Mouse (Mus musculus) lung, embryonic 15.5 days (tissue): Measurements from ENCODE around the gene Dapk2. TPM values are rescaled to one million over a fixed set of nuclear protein-coding genes. Genes with fewer than 3 reads are reported as not detected.
A peak's percentile ranks its signal among the peaks of the same experiment; 100 is the strongest.

Source experiments
- ATAC-seq: fragments of 200-750 bp; cut with Nextera tagmentation; 2 replicates; pipeline ENCODE4 v1.8.0; 2017; ENCODE audit warnings: moderate number of reproducible peaks, borderline replicate concordance; ENCODE audit not compliant: low FRiP score, low TSS enrichment; ENCODE audit errors: extremely low read depth
- H3K27ac ChIP-seq: fragments of 300-500 bp; sonication (generic); 2 replicates; pipeline ENCODE4 v1.5.1; 2015; ENCODE audit warnings: moderate library complexity, mild to moderate bottlenecking, inconsistent platforms
- H3K27me3 ChIP-seq: fragments of 300-500 bp; sonication (generic); 2 replicates; pipeline ENCODE4 v1.6.1; 2015; ENCODE audit warnings: inconsistent platforms
- H3K36me3 ChIP-seq: fragments of 300-500 bp; sonication (generic); 2 replicates; pipeline ENCODE4 v1.6.1; 2015; ENCODE audit warnings: inconsistent platforms
- H3K4me1 ChIP-seq: fragments of 300-500 bp; sonication (generic); 2 replicates; pipeline ENCODE4 v1.6.1; 2015; ENCODE audit warnings: inconsistent platforms
- H3K4me2 ChIP-seq: fragments of 300-500 bp; sonication (generic); 2 replicates; pipeline ENCODE4 v1.6.1; 2015; ENCODE audit warnings: inconsistent platforms, mild to moderate bottlenecking, moderate library complexity
- H3K4me3 ChIP-seq: fragments of 300-500 bp; sonication (generic); 2 replicates; pipeline ENCODE4 v1.5.1; 2015; ENCODE audit warnings: mild to moderate bottlenecking, inconsistent platforms
- H3K9ac ChIP-seq: fragments of 300-500 bp; sonication (generic); 2 replicates; pipeline ENCODE4 v1.6.1; 2015; ENCODE audit warnings: inconsistent platforms
- H3K9me3 ChIP-seq: fragments of 300-500 bp; sonication (generic); 2 replicates; pipeline ENCODE4 v1.6.1; 2016; ENCODE audit warnings: inconsistent platforms
- WGBS: fragments of 180-500 bp; shearing (Covaris S2); methylation state at CpG from one replicate; pipeline ENCODE4 v1.1.7; 2015; 5-methylcytosine and 5-hydroxymethylcytosine counted together
- polyA plus RNA-seq: library from polyadenylated mRNA; unstranded; fragments of >200 nt; fragmentation: Nextera tagmentation; extraction: Ambion mirVana; gene quantifications from 2 replicates; pipeline ENCODE4 v1.2.1, GENCODE M21; 2015

Dapk2 gene
- polyA plus RNA-seq, 1 experiment from 2014 or later = 16.8 TPM

DNA sequence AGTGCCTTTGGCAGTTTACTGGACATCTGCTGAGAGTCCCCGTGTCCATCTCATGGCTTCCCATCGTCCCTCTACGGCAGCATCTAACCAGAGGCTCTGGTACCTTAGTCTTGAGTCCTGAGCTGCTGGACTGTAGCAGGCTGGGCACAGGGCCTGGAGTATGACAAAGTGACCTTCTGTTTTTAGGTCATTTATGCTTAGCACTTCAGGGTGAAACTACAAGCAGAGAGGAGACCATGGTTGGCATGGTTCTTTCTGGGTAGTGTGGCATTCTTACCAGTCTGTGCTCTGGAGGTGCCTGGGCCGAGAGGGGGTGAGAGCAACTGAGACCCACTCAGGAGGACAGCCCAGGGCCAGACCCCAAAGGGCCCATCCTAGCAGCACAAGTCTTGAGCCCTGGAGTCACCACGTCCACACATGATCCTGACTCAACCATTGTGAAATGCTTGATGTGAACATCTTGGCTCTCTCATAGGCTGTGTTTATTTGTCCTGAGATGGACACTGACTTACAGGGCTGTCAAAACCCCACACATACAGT, 15.4 kb downstream of the Dapk2 start:
- H3K9ac ChIP-seq = no peak overlapping the region
- H3K27me3 ChIP-seq = 0 out of 2 replicates have a peak, but pooled peaks cover 4% of the 10 kb centered on the region
- peaks cover 21% of the 10 kb centered on the region for H3K4me1 ChIP-seq
- H3K4me3 ChIP-seq = no peak overlapping the region
- WGBS = 89% methylated on average over 5 of the region's 5 CpGs
- ATAC-seq = no peak
- no peak overlapping the region for H3K27ac ChIP-seq
- H3K9me3 ChIP-seq = no peaks in the 10 kb centered on the region
- H3K36me3 ChIP-seq = no peaks in the 10 kb centered on the region
- H3K4me2 ChIP-seq = no peak overlapping the region

DNA sequence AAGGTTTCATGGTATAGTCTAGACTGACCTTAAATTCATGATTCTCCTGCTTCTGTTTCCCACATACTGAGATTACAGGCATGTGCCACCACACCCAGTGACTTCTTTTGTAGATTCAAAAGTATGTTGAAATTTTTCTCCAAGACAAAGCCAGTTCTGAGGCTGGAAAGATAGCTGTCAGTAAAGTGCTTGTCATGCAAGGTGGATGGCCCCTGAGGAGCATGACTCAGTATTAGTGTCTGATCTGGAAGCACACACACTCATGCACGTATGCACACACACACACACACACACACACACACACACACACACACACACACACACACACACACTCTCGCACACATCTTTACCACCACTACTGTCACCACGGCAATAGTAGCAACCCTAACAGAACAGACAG, 17.0 kb downstream of the Dapk2 start:
- H3K36me3 ChIP-seq = no peaks in the 10 kb centered on the region
- H3K27ac ChIP-seq = no peak overlapping the region
- no peak overlapping the region for H3K4me3 ChIP-seq
- no peak overlapping the region for H3K4me2 ChIP-seq
- no peak for ATAC-seq
- H3K4me1 ChIP-seq = peaks cover 25% of the 10 kb centered on the region
- no peak overlapping the region for H3K9ac ChIP-seq
- H3K9me3 ChIP-seq = no peaks in the 10 kb centered on the region
- 0 out of 2 replicates have a peak, but pooled peaks cover 4% of the 10 kb centered on the region for H3K27me3 ChIP-seq
- 79% methylated on average over 3 of the region's 3 CpGs for WGBS

DNA sequence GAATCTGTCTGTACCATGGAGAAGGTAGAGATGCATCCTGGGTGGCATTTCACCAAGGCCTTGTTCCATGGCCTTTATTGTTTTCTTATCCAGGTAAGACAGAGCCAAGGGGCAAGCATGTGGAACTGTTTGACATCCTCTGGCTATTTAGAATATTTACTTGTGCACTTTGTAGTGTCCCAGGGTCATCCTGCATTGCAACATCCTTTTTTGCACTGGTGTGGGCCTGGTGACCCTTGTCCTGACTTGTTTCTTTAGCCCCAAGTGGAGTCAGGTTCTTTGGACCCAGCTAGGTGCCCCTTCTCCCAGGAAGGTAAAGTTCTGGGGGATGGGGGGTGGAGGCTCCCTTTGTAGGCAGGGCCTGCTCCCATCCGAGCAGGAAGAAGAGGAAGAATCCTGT, 20.0 kb downstream of the Dapk2 start:
- peaks cover 28% of the 10 kb centered on the region for H3K4me1 ChIP-seq
- ATAC-seq = no peak
- H3K9me3 ChIP-seq = no peaks in the 10 kb centered on the region
- no peak overlapping the region for H3K4me2 ChIP-seq
- no peak overlapping the region for H3K9ac ChIP-seq
- WGBS = 53% methylated on average over 1 of the region's 1 CpGs
- H3K27me3 ChIP-seq = 0 out of 2 replicates have a peak, but pooled peaks cover 4% of the 10 kb centered on the region
- no peak overlapping the region for H3K4me3 ChIP-seq
- H3K27ac ChIP-seq = no peak overlapping the region
- no peaks in the 10 kb centered on the region for H3K36me3 ChIP-seq

DNA sequence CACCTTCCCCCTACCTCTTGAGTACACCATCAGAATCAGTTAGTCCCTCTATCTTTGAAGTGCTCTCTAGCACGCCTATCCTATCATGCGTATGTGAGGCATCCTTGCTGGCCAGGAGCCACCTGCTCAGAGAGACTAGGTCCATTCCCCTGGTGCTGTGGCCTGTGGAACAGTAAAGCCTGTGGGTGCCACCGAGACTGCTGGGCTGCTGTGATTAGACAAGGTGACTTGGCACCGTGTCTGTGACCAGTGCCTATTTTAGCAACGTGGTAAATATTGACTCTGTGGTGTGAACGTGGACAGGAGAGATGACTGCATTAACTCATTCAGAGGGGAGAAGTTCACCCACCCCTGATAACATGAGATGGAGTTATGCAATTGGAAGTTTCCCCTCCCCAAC, 21.8 kb downstream of the Dapk2 start:
- H3K9ac ChIP-seq = no peak overlapping the region
- H3K4me3 ChIP-seq = no peak overlapping the region
- no peaks in the 10 kb centered on the region for H3K27me3 ChIP-seq
- H3K36me3 ChIP-seq = no peaks in the 10 kb centered on the region
- no peaks in the 10 kb centered on the region for H3K9me3 ChIP-seq
- peaks cover 28% of the 10 kb centered on the region for H3K4me1 ChIP-seq
- H3K4me2 ChIP-seq = no peak overlapping the region
- 58% methylated on average over 6 of the region's 6 CpGs for WGBS
- no peak overlapping the region for H3K27ac ChIP-seq
- no peak for ATAC-seq

GRCm38 (mm10) chr9:66181126-66181825, 23.3 kb downstream of the Dapk2 start:
- ATAC-seq = peak; percentile 91
- peak overlapping the region; percentile 8; the same call in 1 of the 2 replicates for H3K27ac ChIP-seq

GRCm38 (mm10) chr9:66181826-66182678, 24.0 kb downstream of the Dapk2 start:
- Histone ChIP-seq H3K27ac (no peak overlapping the region), H3K36me3 (no peaks in the 10 kb centered on the region), H3K4me2 (no peak overlapping the region), H3K27me3 (no peaks in the 10 kb centered on the region), H3K4me1 (peaks cover 28% of the 10 kb centered on the region), H3K4me3 (no peak overlapping the region), H3K9me3 (no peaks in the 10 kb centered on the region), H3K9ac (no peak overlapping the region)
- peak; percentile 21; the same call in 1 of the 2 replicates for ATAC-seq
- WGBS = 34% methylated on average over 11 of the region's 11 CpGs

More at GRCm38 (mm10) chr9:66181126-66181825, 23.3 kb downstream of the Dapk2 start:
- WGBS = 59% methylated on average over 4 of the region's 4 CpGs
- H3K9ac ChIP-seq = no peak overlapping the region
- no peak overlapping the region for H3K4me3 ChIP-seq
- no peaks in the 10 kb centered on the region for H3K27me3 ChIP-seq
- H3K9me3 ChIP-seq = no peaks in the 10 kb centered on the region
- no peak overlapping the region for H3K4me2 ChIP-seq
- no peaks in the 10 kb centered on the region for H3K36me3 ChIP-seq
- H3K4me1 ChIP-seq = peaks cover 28% of the 10 kb centered on the region

DNA sequence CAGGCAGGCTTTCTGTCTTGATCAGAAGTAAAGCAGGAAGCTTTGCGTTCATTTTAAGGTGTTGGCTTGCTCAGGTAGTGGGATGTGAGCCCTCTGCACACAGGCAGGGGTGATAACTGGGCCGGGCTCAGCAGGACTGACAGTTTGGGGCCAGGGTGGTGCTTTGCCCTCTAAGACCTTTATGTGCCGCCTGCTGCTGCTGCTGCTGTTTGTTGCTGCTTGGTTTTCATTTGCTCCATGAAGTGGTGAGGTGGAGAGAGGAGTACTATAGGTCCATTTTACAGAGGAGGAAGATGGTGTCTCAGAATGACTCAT, 24.6 kb downstream of the Dapk2 start:
- ATAC-seq = no peak
- Histone ChIP-seq H3K9ac (no peak overlapping the region), H3K27me3 (no peaks in the 10 kb centered on the region), H3K36me3 (no peaks in the 10 kb centered on the region), H3K4me3 (no peak overlapping the region), H3K4me2 (no peak overlapping the region), H3K9me3 (no peaks in the 10 kb centered on the region), H3K4me1 (peaks cover 28% of the 10 kb centered on the region), H3K27ac (no peak overlapping the region)
- WGBS = 61% methylated on average over 3 of the region's 3 CpGs

- Histone ChIP-seq H3K36me3 (no peaks in the 10 kb centered on the region), H3K27me3 (no peaks in the 10 kb centered on the region), H3K4me1 (peaks cover 28% of the 10 kb centered on the region), H3K4me2 (no peak overlapping the region), H3K9ac (no peak overlapping the region), H3K9me3 (no peaks in the 10 kb centered on the region), H3K27ac (no peak overlapping the region), H3K4me3 (no peak overlapping the region)
- ATAC-seq = no peak
- 46% methylated on average over 3 of the region's 3 CpGs for WGBS
These were observed 25.0 kb downstream of the Dapk2 start for GRCm38 (mm10) chr9:66183023-66183422.

GRCm38 (mm10) chr9:66184572-66184971, 26.5 kb downstream of the Dapk2 start:
- ATAC-seq = no peak
- Histone ChIP-seq H3K27ac (no peak overlapping the region), H3K4me3 (no peak overlapping the region), H3K4me2 (no peak overlapping the region), H3K9ac (no peak overlapping the region), H3K9me3 (no peaks in the 10 kb centered on the region), H3K4me1 (peaks cover 26% of the 10 kb centered on the region), H3K36me3 (no peaks in the 10 kb centered on the region), H3K27me3 (no peaks in the 10 kb centered on the region)
- WGBS = 70% methylated on average over 5 of the region's 5 CpGs

DNA sequence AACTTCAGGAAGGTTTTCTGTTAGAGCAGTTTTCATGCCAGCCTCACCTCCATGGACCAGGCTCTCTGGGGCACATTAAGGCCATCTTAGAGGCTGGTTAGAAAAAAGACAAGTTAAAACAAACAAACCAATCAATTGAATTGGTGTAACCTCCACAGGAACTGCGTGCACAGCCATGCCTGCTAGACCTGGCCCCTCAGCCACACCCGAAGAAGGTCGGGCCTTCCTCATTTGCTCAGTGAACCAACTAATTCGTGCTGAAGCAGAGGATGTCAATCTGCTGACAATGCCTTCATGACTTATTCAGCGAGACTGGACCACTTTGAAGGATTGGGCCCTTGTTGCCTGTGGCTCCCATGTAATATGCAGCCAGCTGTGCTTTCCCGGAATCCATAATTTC, 28.4 kb downstream of the Dapk2 start:
- no peaks in the 10 kb centered on the region for H3K27me3 ChIP-seq
- H3K27ac ChIP-seq = no peak overlapping the region
- 41% methylated on average over 6 of the region's 6 CpGs for WGBS
- H3K9ac ChIP-seq = no peak overlapping the region
- no peak for ATAC-seq
- H3K4me2 ChIP-seq = no peak overlapping the region
- H3K4me3 ChIP-seq = no peak overlapping the region
- H3K36me3 ChIP-seq = no peaks in the 10 kb centered on the region
- H3K4me1 ChIP-seq = peaks cover 10% of the 10 kb centered on the region; the same call in 1 of the 2 replicates
- no peaks in the 10 kb centered on the region for H3K9me3 ChIP-seq

DNA sequence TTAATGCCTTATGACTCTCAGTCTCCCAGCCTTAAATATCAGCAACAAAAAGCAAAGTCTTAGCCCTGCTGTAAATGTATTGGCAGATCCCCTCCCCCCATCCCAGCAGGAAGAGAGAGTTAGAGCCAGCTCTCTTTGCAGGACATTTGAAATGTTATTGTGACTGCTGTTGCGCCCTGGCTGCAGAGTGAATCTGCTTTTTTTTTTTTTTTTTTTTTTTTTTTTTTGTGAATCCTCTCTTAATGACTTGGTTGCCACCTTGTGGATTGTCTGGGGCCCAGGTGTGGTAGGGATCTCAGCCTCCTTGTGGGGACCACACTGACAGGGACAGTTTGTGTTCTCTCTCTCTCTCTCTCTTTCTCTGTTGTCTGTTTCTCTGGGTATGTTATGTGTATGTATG, 31.0 kb downstream of the Dapk2 start:
- 47% methylated on average over 1 of the region's 1 CpGs for WGBS
- no peak overlapping the region for H3K4me2 ChIP-seq
- H3K36me3 ChIP-seq = no peaks in the 10 kb centered on the region
- no peak overlapping the region for H3K9ac ChIP-seq
- no peak overlapping the region for H3K27ac ChIP-seq
- H3K9me3 ChIP-seq = no peaks in the 10 kb centered on the region
- no peak overlapping the region for H3K4me3 ChIP-seq
- ATAC-seq = no peak
- H3K4me1 ChIP-seq = no peaks in the 10 kb centered on the region
- H3K27me3 ChIP-seq = no peaks in the 10 kb centered on the region

DNA sequence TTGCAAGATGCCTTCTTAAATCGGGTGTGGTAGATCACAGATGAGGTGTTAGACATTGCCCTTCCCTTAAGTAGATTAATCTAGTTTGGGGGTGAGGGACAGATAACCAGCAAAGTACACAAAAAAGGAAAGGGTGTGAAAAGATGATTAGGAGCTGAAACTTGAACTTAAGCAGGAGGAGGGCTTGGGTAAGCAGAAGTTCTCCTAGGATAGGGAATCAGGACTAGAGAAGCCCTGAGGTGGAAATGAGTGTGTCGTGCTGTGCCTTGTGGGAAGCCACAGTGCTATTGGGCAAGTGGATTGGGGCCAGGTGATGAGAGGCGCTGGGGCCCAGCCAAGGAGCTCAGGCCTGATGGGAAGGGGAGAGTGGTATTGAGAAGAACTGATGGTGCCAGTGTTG, 36.0 kb downstream of the Dapk2 start:
- 61% methylated on average over 3 of the region's 3 CpGs for WGBS

More for the DNA sequence above, 36.0 kb downstream of the Dapk2 start:
- Histone ChIP-seq H3K4me2 (no peak overlapping the region), H3K4me1 (0 out of 2 replicates have a peak, but pooled peaks cover 3% of the 10 kb centered on the region), H3K4me3 (no peak overlapping the region), H3K27ac (no peak overlapping the region), H3K27me3 (no peaks in the 10 kb centered on the region), H3K36me3 (no peaks in the 10 kb centered on the region), H3K9me3 (no peaks in the 10 kb centered on the region), H3K9ac (no peak overlapping the region)
- no peak for ATAC-seq
